Mouse (Mus musculus): ENCODE data around the gene Nat8l.
"Not testable (repeated sequence)": the region's sequence is repeated elsewhere in the genome, so short reads cannot be mapped to it uniquely, and the experiment has no call there.

Gene Nat8l

DNA sequence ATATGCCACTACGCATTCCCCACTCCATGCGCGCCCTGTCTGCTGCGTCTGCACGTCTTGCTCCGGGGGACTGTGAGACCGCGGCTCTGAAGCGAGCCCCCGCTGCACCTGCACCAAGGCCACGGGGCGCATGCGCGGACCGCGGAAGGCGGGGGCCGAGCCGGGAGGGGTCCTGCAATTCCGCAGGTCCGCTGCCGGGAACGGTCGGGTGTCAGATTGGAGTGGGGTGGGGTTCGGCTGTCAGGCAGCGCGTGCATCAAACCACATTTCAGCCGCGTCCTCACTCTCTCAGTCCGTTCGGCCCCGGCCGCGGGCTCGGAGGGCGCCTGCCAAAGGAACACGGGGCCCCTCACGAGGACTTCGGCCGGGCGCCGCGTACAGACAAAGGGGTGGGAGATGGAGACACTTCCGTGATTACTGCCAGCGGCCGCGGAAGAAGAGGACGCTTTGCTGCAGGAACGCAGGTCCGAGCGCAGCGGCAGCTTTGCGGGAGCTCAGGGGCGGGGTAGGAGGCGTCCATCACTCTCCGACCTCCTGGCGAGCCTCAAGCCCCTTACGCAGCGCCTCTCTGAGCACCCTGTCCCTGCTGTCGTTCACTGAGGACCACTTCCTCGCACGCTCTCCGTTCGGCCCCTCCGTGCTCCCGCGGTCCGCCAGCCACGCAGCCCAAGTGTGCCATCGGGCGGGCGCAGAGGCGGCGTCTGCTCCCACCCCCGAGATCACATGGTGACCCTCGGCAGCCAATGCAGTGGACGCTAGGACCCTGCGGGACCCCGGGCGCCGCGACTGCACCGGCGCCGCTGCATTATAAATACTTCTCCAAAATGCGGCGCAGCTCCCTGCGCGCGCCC lies at the start of gene Nat8l:
Gene Nat8l, plus strand, starts transcription at position 142 of the 851 bp plus-strand sequence.
- peak; percentile 90 for DNase-seq

DNA sequence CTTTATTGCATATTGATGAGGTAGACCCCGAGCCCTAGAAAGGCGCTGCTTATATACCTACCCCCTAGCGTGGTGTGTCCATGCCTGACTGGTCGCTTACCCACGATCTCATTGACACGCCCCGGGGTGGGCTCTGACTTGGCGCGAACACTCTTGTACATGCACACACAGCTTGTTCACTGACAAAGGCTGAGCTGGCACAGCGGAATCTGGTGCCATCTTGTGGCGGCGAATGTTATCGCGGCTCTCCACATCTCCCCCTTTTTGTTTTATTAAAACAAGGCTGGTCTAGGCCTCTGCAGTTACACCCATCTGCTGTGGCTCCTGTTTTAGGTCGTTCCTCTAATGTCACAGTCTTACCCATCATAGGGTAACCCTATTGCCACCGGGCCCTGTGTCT lies 48.7 kb upstream of the Nat8l start:
- not testable (repeated sequence) for DNase-seq

DNA sequence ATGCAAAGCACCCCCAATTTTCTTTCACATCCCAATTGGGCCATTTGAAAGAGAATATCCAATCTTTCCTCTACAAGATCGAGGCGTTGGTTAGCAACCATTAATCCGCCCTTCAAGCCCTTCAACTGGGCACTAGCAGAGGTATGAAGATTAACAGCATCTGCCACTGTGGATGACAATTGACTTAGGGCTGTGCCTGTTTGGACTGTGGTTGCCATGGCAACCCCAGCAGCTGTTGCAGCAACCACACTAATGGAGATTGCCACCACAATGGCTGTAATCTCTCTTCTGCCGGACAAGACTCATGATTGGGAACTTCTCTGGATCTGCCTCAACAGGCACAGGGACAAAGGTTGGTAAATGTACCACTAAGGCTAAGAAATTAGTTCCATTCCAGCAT lies 47.5 kb upstream of the Nat8l start:
- DNase-seq, result no peak

DNA sequence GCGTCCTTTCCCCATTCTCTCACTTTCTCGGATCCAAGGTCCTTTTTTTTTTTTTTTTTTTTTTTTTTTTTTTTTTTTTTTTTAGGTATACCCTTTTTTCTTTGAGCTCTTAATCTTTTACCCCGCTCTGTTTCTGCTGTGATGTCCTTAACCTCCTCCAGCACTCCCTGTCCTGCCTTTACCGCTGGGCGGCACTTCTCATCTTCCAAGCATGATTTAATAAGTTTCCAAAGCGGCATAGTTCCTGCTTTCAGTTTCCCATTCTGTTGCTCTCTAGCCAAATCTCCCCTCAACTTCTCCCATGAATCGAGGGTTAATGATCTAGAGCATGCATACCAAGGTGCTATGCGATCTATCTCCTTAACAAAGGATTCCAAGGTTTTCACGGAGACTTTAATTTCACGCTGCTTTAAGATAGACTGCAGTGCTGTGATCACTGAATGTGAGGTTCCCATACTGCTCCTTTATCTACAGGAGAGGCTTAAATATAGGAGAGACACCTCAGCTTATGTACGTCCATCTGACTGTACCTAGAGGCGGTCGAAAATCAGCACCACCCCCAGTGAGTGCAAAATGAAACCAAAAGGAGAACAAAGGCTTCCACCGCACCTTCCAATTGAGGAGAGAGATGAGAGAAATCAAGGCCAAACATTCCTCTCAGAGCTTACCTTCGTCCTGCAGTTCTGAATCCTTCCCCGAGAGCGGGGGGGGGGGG lies 42.2 kb upstream of the Nat8l start:
- no peak for DNase-seq

DNA sequence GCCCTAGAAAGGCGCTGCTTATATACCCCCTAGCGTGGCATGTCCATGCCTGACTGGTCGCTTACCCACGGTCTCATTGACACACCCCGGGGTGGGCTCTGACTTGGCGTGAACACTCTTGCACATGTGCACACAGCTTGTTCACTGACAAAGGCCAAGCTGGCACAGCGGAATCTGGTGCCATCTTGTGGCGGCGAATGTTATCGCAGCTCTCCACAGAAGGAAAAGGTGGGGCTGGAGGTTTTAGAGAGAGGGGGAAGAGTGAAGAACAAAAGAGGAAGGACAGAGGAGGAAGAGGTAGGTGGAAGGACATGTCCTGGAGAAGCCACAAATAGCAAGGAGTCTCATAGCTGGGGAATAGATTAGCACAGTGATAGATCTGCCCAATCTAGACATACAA lies 41.4 kb upstream of the Nat8l start:
- peak; percentile 89 for DNase-seq

DNA sequence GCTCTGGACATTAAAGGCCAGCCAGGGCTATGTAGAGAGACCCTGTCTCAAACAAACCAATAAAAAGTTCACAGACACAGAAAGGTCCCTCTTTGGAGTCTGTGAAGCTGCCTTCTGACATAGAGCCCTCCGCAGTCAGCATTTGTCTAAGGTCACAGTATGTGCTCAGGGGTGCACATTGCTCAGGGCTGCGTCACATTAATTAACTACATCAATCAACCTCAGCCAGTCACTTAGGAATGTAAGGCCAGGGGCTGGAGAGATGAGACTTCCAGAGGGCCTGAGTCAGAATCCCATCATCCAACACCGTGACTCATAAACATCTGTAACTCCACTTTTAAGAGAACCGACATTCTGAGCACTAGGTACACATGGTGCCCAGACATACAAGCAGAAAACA lies 39.9 kb upstream of the Nat8l start:
- DNase-seq, result no peak

DNA sequence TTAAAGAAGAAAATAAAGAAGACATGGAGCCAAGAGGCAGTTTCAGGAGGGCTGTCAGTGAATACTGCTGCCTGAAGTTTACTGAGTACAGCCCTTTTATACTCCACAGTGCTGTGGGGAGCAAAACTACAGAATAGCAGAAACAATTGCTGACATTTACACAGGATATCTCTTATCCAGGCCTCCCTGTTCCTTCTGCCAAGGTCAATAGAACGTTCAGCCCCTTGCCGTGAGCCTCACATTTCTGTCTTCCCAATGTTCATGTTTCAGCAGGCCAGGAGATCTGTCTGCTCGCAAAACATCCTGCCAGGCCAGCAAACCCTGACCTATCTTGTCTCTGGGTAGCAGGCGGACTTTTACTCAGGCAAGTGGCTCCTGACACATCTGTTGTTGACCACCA lies 36.4 kb upstream of the Nat8l start:
- DNase-seq, result no peak

DNA sequence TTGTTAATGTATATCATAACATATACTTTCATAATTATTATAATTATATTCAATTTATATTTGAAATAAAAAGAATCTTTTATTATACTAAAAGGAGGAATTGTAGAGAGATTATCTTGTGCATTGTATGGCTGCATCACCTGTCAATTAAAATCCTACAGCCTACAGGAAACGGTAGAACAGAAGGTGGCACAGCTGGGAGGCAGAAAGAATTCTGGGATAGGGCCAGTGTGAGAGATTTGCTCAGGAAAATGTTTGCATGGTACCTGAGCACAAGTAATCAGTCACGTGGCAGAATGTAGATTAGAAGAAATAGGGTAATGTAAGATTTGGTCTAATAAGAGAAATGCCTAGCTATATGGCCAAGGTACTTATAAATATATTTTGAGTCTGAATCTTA lies 21.0 kb upstream of the Nat8l start:
- DNase-seq, result no peak

DNA sequence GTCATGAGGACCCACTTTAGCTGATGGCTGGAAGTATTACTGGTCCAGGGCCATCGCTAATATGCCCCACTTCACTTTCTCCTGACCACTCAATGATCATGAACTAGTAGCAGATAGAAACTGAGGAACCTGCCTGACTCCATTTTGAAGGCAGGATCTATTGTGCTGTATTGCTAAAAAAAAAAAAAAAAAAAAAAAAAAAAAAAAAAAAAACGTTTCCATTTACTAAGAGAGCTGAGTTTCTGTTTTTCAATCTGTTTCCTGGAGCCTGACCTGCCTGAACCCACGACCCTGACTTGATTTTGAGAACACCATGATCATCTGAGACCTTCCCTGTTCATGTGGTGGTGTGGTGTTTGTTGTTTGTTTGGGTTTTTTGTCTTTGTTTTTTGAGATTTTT lies 19.5 kb upstream of the Nat8l start:
- DNase-seq, result no peak

DNA sequence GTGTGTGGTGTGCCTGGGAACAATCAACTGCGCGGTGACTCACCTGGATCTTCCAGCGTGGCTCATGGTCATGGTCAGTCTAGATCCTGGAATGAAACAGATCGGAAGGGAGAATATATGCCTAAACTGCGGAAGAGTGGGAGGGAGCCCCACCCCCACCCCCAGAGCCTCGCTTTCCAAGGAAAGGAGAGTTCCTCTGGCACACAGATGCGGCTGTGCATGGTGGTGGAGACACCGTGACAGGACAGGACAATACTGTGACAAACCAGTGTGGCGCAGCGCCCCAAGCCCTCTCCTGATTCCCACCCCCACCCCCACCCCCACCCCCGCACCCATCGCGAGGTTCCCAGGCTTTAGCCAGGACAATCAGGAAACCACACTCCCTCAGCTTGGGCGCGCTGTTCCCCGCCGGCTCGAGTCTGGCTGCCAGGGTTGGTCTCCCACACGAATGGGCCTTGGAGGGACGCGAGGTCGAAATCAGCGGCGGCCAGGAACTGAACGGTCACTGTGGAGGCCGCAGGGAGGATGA lies 13.0 kb upstream of the Nat8l start:
- no peak for DNase-seq

DNA sequence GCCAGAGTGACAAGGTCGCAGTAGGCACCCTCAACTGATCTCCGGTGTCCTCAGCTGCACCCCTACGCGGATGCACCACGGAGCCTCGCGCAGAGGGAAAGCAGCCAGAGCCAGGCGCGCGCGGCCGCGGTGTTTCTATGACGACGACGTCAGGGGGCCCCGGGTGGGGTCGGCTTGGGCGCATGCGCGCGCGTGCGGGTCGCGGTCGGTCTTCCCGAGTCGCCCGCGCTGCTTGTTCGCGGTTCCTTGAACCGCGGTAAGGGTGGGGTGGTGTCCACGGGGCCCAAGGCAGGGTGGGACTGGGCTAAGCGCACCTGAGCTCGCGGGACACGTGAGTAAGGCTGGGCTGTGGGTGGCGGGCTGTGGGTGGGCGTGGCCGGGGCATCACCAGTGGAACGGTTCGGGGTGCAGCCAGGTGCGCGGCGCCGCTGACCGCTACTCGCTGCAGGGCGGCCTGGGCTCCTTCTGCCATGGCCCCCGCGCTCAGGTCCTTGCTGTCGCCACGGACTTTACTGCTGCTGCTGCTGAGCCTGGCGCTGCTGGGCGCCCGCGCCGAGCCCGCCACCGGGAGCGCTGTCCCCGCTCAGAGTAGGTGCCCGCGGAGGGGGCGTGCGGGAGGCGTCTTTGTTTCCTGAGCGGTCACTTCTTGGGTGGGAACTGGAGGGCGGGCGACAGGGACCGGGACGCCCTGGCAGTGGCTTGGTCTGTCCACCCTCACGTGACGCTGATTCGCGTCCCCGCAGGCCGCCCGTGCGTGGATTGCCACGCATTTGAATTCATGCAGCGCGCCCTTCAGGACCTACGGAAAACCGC lies 12.3 kb upstream of the Nat8l start, which contains the start of gene Gm1673:
Gene Gm1673, plus strand, starts transcription at position 125 of the 813 bp plus-strand sequence.
- peak; percentile 85 for DNase-seq

DNA sequence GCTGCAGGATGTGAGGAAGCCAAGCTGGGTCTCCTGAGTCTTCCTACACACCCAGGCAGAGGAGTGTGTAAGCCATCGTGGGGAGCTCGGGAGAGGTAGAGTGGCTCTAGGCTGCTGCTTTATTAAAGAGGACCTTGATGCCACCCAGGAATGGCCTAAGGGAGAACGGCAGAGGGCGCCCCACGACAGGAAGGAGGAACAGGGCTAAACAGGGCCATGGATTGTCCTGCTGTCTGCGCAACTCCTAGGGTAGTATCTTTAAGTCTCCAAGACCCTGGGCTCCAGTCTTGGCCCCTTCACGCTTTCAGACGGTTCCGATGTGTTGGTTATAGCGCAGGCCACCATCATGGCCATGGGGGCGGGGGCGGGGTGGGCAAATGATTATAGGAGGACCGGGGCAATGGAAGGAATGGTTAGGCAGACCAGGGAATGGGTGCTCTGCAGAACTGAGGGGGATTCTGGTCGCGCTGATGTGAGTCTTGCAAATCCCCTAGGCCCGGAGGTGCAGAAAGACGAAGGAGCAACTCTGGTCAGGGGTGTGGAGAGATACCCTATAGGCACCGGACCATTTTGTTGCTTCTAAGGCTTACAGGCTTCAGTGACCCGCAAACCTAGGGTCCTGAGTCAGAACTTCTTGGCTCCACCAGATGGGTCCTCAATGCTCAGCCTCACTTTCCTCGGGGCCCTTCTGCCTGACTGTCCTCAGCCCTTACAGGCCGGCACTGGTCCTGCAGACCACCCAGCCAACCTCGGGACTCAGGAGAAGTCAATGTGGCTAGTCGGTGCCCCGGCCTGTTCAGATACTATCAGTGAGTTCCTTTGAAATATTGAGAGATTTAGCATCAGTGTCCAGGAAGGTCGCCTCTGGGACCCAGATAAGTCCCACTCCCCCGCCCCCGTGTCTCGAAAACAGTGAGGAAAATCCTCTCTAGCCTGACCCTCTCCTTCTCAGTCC lies 836 bp upstream of the Nat8l start:
- peak; percentile 72 for DNase-seq

DNA sequence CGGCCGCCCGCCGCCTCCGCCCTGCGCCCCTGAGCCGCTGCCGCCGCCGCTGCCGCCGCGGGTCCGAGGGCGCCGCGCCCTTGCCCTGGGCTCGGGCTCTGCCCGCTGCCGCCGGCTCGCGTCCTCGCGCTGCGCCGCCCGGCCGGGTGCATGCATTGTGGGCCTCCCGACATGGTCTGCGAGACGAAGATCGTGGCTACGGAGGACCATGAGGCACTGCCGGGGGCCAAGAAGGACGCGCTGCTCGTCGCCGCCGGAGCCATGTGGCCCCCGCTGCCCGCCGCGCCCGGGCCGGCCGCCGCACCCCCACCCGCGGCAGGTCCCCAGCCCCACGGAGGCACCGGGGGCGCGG lies 886 bp downstream of the Nat8l start:
- no peak for DNase-seq

DNA sequence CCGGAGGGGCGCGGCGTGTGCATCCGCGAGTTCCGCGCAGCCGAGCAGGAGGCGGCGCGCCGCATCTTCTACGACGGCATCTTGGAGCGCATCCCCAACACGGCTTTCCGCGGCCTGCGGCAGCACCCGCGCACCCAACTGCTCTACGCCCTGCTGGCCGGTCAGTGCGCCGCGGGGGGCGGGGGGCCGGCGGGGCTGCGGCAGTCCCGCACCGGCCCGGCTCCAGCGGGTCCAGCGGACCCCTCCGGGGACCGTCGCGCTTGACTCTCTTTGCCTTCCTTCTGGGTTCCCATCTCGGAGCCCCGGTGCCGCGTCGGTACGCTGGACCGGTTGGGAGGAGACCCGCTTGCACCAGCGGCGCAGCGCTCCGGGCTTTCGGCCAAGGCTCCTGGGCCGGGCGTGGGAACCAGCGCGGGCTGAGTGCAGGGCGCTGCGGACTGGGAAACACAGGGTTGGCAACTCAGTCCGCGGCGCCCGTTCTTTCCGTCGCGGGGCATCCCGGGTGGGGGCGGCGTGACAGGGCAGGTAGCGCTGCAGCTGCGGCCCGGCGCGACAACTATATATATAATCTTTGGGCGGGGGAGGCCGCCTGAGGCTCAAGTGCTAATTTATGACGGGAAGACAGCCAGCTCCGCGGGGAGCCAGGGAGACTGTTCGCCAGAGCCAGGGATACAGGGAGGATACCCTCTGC lies 1.4 kb downstream of the Nat8l start:
- peak; percentile 73 for DNase-seq

DNA sequence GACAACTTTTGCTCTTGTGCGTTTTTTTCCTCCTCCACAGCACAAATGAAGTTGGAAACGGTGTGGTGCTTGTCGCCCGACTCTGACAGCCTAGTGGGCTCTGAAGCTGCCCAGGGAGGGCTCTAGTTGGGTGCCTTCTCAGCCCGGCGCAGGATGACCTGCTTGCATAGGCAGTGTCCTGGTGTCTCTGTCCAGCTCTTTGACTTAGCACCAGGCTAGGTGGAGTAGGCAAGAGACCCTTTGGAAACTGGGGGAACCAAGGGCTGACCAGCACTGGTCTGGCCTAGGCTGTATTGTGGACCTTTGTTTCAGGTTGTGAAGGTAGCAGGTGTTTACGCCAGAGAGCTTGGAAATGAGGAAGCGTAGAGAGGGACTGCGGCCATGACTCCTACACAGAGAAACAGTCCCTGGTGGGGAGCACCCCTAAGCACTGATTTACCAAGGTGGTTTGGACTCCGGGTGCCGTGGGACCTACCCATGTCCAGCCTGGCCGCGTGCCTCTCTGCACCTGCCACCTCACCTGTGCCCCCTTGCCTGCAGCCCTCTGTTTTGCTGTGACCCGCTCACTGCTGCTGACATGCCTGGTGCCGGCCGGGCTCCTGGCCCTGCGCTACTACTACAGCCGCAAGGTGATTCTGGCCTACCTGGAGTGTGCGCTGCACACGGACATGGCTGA lies 2.2 kb downstream of the Nat8l start:
- DNase-seq, result peak; percentile 35

DNA sequence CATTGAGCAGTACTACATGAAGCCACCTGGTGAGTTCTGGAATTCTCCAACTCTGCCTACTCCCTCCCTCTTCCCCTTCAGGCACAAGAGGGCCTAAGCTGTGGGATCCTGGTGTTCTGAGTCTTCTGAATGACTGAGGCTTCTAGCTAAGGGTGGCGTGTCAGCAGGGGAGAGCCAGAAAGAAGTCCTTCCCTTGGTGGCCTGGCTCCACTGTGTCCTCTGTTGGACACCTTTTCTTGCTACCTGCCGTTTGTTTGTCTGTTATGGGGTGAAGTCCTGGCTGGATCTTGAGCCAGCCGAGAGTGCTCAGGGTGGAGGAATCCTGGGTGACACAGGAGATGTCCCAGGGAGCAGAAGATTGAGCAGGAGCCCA lies 2.7 kb downstream of the Nat8l start:
- no peak for DNase-seq

DNA sequence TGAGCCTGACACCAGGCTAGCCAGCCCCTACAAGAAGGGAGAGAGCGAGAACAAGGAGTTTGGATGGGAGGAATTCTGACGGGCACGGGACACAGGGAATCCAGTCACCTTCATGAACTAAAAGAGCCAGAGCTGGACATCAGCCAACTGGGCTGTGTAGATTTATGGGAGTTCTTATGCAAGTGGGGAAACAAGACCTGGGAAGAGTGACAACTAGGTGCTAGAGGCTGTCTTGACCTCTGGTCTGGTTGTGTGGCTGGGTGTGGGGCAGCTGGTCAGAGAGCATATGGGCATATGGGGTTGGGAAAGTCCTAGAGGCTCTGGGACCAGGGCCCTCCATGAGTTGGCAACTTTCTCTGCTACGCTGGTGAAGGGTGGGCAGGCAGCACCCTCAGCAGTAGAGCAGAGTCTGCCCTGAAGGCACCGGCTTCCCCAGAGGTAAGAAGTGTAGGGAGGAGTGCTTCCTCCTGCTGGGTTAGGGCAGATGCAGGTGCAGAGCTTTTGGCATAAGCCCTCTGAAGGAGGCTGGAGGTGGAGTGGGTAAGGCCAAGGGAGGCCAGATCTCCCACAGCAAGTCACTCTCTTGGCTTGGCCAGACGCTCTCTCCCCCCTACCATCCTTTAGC lies 3.8 kb downstream of the Nat8l start:
- peak; percentile 34 for DNase-seq

DNA sequence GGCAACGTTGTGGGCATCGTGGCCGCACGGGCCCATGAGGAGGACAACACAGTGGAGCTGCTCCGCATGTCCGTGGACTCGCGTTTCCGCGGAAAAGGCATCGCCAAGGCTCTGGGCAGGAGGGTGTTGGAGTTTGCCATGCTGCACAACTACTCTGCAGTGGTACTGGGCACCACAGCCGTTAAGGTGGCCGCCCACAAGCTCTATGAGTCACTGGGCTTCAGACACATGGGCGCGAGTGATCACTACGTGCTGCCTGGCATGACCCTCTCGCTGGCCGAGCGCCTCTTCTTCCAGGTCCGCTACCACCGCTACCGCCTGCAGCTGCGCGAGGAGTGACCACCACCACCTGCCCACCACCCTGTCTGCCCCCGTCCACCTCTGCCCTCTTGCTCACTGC lies 5.0 kb downstream of the Nat8l start:
- no peak for DNase-seq

DNA sequence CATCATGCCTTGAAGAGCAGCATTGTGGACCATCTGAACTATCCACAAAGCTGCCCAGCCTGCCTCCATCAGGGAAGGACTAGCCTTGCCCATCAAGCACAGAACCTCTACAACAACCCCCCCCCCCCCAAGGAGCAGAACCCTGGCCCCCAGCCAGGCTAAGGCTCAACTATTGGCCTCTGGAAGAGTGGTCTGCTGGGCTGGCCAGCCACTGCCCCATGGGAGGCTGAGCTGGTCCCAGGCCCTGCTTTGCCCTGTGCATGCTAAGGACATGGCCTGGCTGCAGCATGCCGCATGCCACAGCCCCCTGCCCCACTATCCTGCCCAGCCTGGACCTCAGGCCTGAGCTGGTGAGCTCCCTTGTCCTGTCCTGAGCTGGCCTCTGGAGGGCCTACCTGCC lies 5.6 kb downstream of the Nat8l start:
- DNase-seq, result no peak

DNA sequence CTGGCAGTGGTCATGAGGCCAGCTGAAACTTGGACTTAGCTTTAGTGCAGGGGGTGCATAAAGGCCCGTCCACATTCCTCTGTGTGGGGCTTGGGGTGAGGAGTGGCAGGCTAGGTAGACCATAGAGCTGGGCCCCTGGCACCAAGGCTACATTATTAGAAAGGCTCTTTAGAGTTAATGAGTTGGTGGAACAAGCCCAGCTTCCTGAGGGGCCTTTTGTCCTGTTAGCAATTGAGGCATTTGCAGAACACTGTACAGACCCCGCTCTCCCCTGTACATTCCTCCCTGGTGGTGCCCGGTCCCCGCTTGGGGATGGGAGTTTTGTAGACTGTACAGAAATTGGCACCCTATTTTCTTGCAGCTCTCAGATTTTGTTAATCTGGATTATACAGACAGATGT lies 6.9 kb downstream of the Nat8l start:
- no peak for DNase-seq

All from cerebellum, adult 8-10 months (tissue).